Mouse (Mus musculus) common myeloid progenitor, adult 5-6 weeks (primary cell): ENCODE results near the gene Mbl1. TPM values are rescaled to one million over a fixed set of nuclear protein-coding genes. Genes with fewer than 3 reads are reported as not detected.

Experiments used
- ATAC-seq: replicated peaks from 2 replicates; pipeline ENCODE4 v1.8.0; 2016; ENCODE audit warnings: low read depth, mild to moderate bottlenecking, moderate TSS enrichment, inconsistent platforms; ENCODE audit not compliant: poor library complexity, severe bottlenecking
- total RNA-seq: library from RNA; stranded (forward); fragments of 200-1000, 187-1606 nt; gene quantifications from 2 replicates; pipeline ENCODE4 v1.2.3, GENCODE M21; 2017

The Mbl1 gene
- total RNA-seq = not detected in 2 replicates

- ATAC-seq = no peak
Observed at GRCm38 (mm10) chr14:41151220-41151898, at the start of gene Mbl1. Mbl1 (plus strand) TSS chr14:41151458.

GRCm38 (mm10) chr14:41102269-41102668, 49.0 kb upstream of the Mbl1 start:
- ATAC-seq = no peak

GRCm38 (mm10) chr14:41104853-41105444, 46.3 kb upstream of the Mbl1 start, which contains the start of gene Mat1a:
Mat1a (plus strand) TSS chr14:41105035.
- no peak for ATAC-seq

- ATAC-seq = no peak
Observed at GRCm38 (mm10) chr14:41111031-41111668, 40.1 kb upstream of the Mbl1 start.

- no peak for ATAC-seq
Observed at GRCm38 (mm10) chr14:41112944-41113343, 38.3 kb upstream of the Mbl1 start.

- no peak for ATAC-seq
Observed at GRCm38 (mm10) chr14:41116271-41116670, 35.0 kb upstream of the Mbl1 start.

- no peak for ATAC-seq
Observed at GRCm38 (mm10) chr14:41124683-41125082, 26.6 kb upstream of the Mbl1 start.

GRCm38 (mm10) chr14:41127997-41128396, 23.3 kb upstream of the Mbl1 start:
- peak; percentile 62; the same call in 1 of the 2 replicates for ATAC-seq

- no peak for ATAC-seq
Observed at GRCm38 (mm10) chr14:41131540-41131939, 19.7 kb upstream of the Mbl1 start, which contains the start of gene Sftpa1. Sftpa1 (plus strand) TSS chr14:41131782.

- no peak for ATAC-seq
Observed at GRCm38 (mm10) chr14:41137006-41137405, 14.3 kb upstream of the Mbl1 start.

GRCm38 (mm10) chr14:41140686-41141085, 10.6 kb upstream of the Mbl1 start:
- no peak for ATAC-seq

GRCm38 (mm10) chr14:41146035-41146434, 5.2 kb upstream of the Mbl1 start:
- ATAC-seq = no peak

GRCm38 (mm10) chr14:41146922-41147321, 4.3 kb upstream of the Mbl1 start:
- no peak for ATAC-seq

- ATAC-seq = no peak
Observed at GRCm38 (mm10) chr14:41147356-41147755, 3.9 kb upstream of the Mbl1 start.

- ATAC-seq = no peak
Observed at GRCm38 (mm10) chr14:41160076-41160475, 8.8 kb downstream of the Mbl1 start.

GRCm38 (mm10) chr14:41160743-41161142, 9.5 kb downstream of the Mbl1 start:
- no peak for ATAC-seq

GRCm38 (mm10) chr14:41162663-41163062, 11.4 kb downstream of the Mbl1 start:
- ATAC-seq = peak; percentile 63; the same call in 1 of the 2 replicates

GRCm38 (mm10) chr14:41167278-41167677, 16.0 kb downstream of the Mbl1 start:
- no peak for ATAC-seq

- ATAC-seq = no peak
Observed at GRCm38 (mm10) chr14:41168567-41168966, 17.3 kb downstream of the Mbl1 start.

- ATAC-seq = no peak
Observed at GRCm38 (mm10) chr14:41170514-41170913, 19.3 kb downstream of the Mbl1 start.

GRCm38 (mm10) chr14:41174802-41175201, 23.5 kb downstream of the Mbl1 start:
- no peak for ATAC-seq
